Mouse (Mus musculus) lung, adult 2 months (tissue): ENCODE measurements at regions not wholly inside any gene's neighbourhood (a gene's known extent, or its start where the extent isn't known, plus 50 kb on each side); places are given as distances from the start of the nearest gene placed in this dataset.

ENCODE experiments used
- CTCF ChIP-seq: fragments of 200-500 bp; IDR thresholded peaks from 2 replicates; pipeline ENCODE4 v1.5.1; 2011; ENCODE audit warnings: mild to moderate bottlenecking, low read length, control low read depth; ENCODE audit not compliant: insufficient read depth
- POLR2A ChIP-seq: fragments of 200-500 bp; IDR thresholded peaks from 2 replicates; pipeline ENCODE4 v1.6.1; 2011; ENCODE audit warnings: low read depth, mild to moderate bottlenecking, control low read depth, low read length, borderline replicate concordance; ENCODE audit errors: extremely low read depth

GRCm38 (mm10) chr1:194548243-194548642, 69.8 kb upstream of the Plxna2 start:
- TF ChIP-seq CTCF, result no peak
- TF ChIP-seq POLR2A, result no peak
